Comparison of ENCODE assay signal across 28 mouse cellular contexts in genomic region chr11:111696668-111697067, GRCm38 (mm10).
"Had no signal": no experiment of that assay in that cellular context is flagged by ENCODE, and none has a peak within 500 bp of the region (broad histone marks: within the 10 kb centered on the region; RNA-seq: fewer than 3 reads in every experiment).

No protein-coding gene starts in this region.

- ATAC-seq: hindbrain, postnatal 0 days; intestine, embryonic 16.5 days had no signal

- H3K27me3 ChIP-seq: heart, embryonic 12.5 days; hindbrain, embryonic 12.5 days; hindbrain, embryonic 15.5 days; kidney, embryonic 15.5 days; limb, embryonic 12.5 days; liver, embryonic 13.5 days had no signal

- H3K27ac ChIP-seq: gastrocnemius, adult 2 months; heart, adult 2 months; heart, embryonic 10.5 days; hindbrain, embryonic 10.5 days; hindbrain, embryonic 12.5 days; hindbrain, embryonic 15.5 days; hindbrain, postnatal 0 days; kidney, embryonic 15.5 days; kidney, postnatal 0 days; limb, embryonic 10.5 days; limb, embryonic 12.5 days; liver, embryonic 13.5 days had no signal

- H3K9me3 ChIP-seq: heart, embryonic 10.5 days; heart, embryonic 12.5 days; hindbrain, embryonic 10.5 days; hindbrain, embryonic 12.5 days; hindbrain, embryonic 15.5 days; kidney, embryonic 15.5 days; limb, embryonic 10.5 days; limb, embryonic 12.5 days; liver, embryonic 13.5 days had no signal

- DNase-seq: gastrocnemius, adult 2 months; gastrocnemius, postnatal 10 days; gastrocnemius, postnatal 25 days; heart, adult 11 months; heart, adult 2 months; heart, postnatal 10 days; heart, postnatal 4 days; kidney, adult 11 months; kidney, adult 2 months; kidney, adult 9 months; kidney, postnatal 14 days; kidney, postnatal 36 days; layer of hippocampus, adult 9-11 months; layer of hippocampus, postnatal 36 days; liver; liver, embryonic 13.5 days had no signal

- H3K4me2 ChIP-seq: heart, embryonic 12.5 days; hindbrain, embryonic 12.5 days; hindbrain, embryonic 15.5 days; kidney, embryonic 15.5 days; limb, embryonic 12.5 days; liver, embryonic 11.5 days; liver, embryonic 13.5 days had no signal

- H3K36me3 ChIP-seq: heart, embryonic 10.5 days; heart, embryonic 12.5 days; hindbrain, embryonic 10.5 days; hindbrain, embryonic 12.5 days; hindbrain, embryonic 15.5 days; kidney, embryonic 15.5 days; limb, embryonic 10.5 days; limb, embryonic 12.5 days; liver, embryonic 13.5 days had no signal

- H3K4me1 ChIP-seq: heart, embryonic 10.5 days; heart, embryonic 12.5 days; hindbrain, embryonic 10.5 days; hindbrain, embryonic 12.5 days; hindbrain, embryonic 15.5 days; kidney, embryonic 15.5 days; limb, embryonic 10.5 days; limb, embryonic 12.5 days; liver, embryonic 13.5 days had no signal

- H3K4me3 ChIP-seq: gastrocnemius, adult 2 months; heart, adult 2 months; heart, embryonic 10.5 days; heart, embryonic 12.5 days; hindbrain, embryonic 10.5 days; hindbrain, embryonic 12.5 days; hindbrain, embryonic 15.5 days; kidney, embryonic 15.5 days; limb, embryonic 10.5 days; limb, embryonic 12.5 days; liver, embryonic 13.5 days had no signal

- H3K9ac ChIP-seq: heart, embryonic 12.5 days; hindbrain, embryonic 12.5 days; hindbrain, embryonic 15.5 days; kidney, embryonic 15.5 days; limb, embryonic 12.5 days; liver, embryonic 13.5 days had no signal
